Mouse (Mus musculus) lung, embryonic 14.5 days (tissue): ENCODE measurements around the gene Vasn. TPM values are rescaled to one million over a fixed set of nuclear protein-coding genes. Genes with fewer than 3 reads are reported as not detected.

ENCODE experiments used
- ATAC-seq: fragments of 200-750 bp; cut with Nextera tagmentation; 2 replicates; pipeline ENCODE4 v1.8.0; 2017; ENCODE audit warnings: mild to moderate bottlenecking, moderate TSS enrichment, moderate library complexity; ENCODE audit not compliant: insufficient read depth
- DNase-seq: peaks from one replicate; pipeline ENCODE4 v3.0.0-alpha.2; 2015
- H3K27ac ChIP-seq: fragments of 300-500 bp; sonication (generic); 2 replicates; pipeline ENCODE4 v1.5.1; 2014; ENCODE audit warnings: low read depth, mild to moderate bottlenecking, moderate library complexity
- H3K27me3 ChIP-seq: fragments of 300-500 bp; sonication (generic); 2 replicates; pipeline ENCODE4 v1.6.1; 2014; ENCODE audit warnings: low read length, control low read depth; ENCODE audit not compliant: insufficient read depth
- H3K36me3 ChIP-seq: fragments of 300-500 bp; sonication (generic); 2 replicates; pipeline ENCODE4 v1.6.1; 2014; ENCODE audit warnings: control low read depth; ENCODE audit not compliant: insufficient read depth
- H3K4me1 ChIP-seq: fragments of 300-500 bp; sonication (generic); 2 replicates; pipeline ENCODE4 v1.6.1; 2014; ENCODE audit warnings: antibody characterized with exemption, control low read depth; ENCODE audit not compliant: insufficient read depth
- H3K4me2 ChIP-seq: fragments of 300-500 bp; sonication (generic); 2 replicates; pipeline ENCODE4 v1.6.1; 2014; ENCODE audit warnings: mild to moderate bottlenecking
- H3K4me3 ChIP-seq: fragments of 300-500 bp; sonication (generic); 2 replicates; pipeline ENCODE4 v1.5.1; 2014; ENCODE audit warnings: low read depth, low read length
- H3K9ac ChIP-seq: fragments of 300-500 bp; sonication (generic); 2 replicates; pipeline ENCODE4 v1.6.1; 2014
- H3K9me3 ChIP-seq: fragments of 300-500 bp; sonication (generic); 2 replicates; pipeline ENCODE4 v1.6.1; 2016; ENCODE audit warnings: low read depth, low read length, control low read depth
- CTCF ChIP-seq: IDR thresholded peaks from 2 replicates; pipeline ENCODE4 v1.5.1; 2016; ENCODE audit warnings: antibody characterized with exemption, low read depth
- WGBS: fragments of 180-500 bp; shearing (Covaris S2); extraction: QIAGEN DNeasy Blood & Tissue Kit; methylation state at CpG from one replicate; pipeline ENCODE4 v1.1.7; 2014; 5-methylcytosine and 5-hydroxymethylcytosine counted together
- polyA plus RNA-seq: library from polyadenylated mRNA; unstranded; fragments of >200 nt; fragmentation: Nextera tagmentation; extraction: Ambion mirVana; gene quantifications from 2 replicates; pipeline ENCODE4 v1.2.1, GENCODE M21; 2014

Vasn gene
- polyA plus RNA-seq, 1 experiment from 2014 or later = 23.5 TPM

- TF ChIP-seq CTCF = peak; percentile 39; the same call in 1 of the 2 replicates
- H3K4me2 ChIP-seq = no peak overlapping the region
- no peaks in the 10 kb centered on the region for H3K27me3 ChIP-seq
- peaks cover 31% of the 10 kb centered on the region for H3K36me3 ChIP-seq
- peaks cover 24% of the 10 kb centered on the region for H3K4me1 ChIP-seq
- H3K9me3 ChIP-seq = no peaks in the 10 kb centered on the region
- peak overlapping the region; percentile 7; the same call in 1 of the 2 replicates for H3K9ac ChIP-seq
- DNase-seq (peak; percentile 44), ATAC-seq (0 out of 2 replicates have a peak, but pooled peaks have one; percentile 16)
- 22% methylated on average over 11 of the region's 11 CpGs for WGBS
- peak overlapping the region; percentile 66 for H3K27ac ChIP-seq
- H3K4me3 ChIP-seq = no peak overlapping the region
Measured at GRCm38 (mm10) chr16:4655764-4656570, 16.2 kb downstream of the Vasn start.

DNA sequence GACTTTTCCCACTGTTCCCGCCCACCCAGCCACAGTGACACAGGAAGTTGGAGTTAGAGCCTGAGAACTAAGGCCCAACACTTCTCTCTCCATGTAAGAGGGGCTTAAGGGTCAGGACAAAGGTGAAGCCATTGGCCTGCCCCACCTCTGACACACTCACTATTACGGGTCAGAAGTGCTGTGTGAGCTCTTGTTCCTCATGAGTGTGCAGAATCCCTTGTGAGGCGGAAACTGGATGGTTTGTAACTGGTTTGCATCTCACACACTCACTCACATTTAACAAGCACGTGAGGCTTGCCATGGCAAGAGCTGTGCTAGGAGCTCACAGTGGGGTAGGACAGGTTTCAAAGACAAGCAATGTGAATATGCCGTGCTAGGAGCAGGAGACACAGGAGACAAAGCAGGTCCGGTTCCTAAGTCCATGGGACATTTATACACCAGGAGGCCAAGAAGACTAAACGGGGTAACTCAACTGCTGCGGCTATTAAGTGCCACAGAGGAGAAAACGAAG is 16.9 kb downstream of the Vasn start:
- Histone ChIP-seq H3K27me3 (no peaks in the 10 kb centered on the region), H3K4me1 (peaks cover 24% of the 10 kb centered on the region)
- no peak for ATAC-seq

GRCm38 (mm10) chr16:4658781-4659245 is 19.1 kb downstream of the Vasn start:
- H3K36me3 ChIP-seq = peaks cover 10% of the 10 kb centered on the region; the same call in 1 of the 2 replicates
- peak; percentile 76 for DNase-seq
- H3K9me3 ChIP-seq = no peaks in the 10 kb centered on the region
- 16% methylated on average over 11 of the region's 11 CpGs for WGBS
- peak overlapping the region; percentile 73 for H3K27ac ChIP-seq
- H3K4me3 ChIP-seq = no peak overlapping the region
- peak overlapping the region; percentile 34; the same call in 1 of the 2 replicates for H3K4me2 ChIP-seq
- H3K9ac ChIP-seq = 0 out of 2 replicates have a peak overlapping the region, but pooled peaks have one; percentile 13
- peaks cover 24% of the 10 kb centered on the region for H3K4me1 ChIP-seq
- H3K27me3 ChIP-seq = no peaks in the 10 kb centered on the region
- peak; percentile 75 for ATAC-seq
- no peak for TF ChIP-seq CTCF

More for the DNA sequence above, 16.9 kb downstream of the Vasn start:
- Histone ChIP-seq H3K36me3 (peaks cover 28% of the 10 kb centered on the region), H3K9ac (no peak overlapping the region), H3K27ac (peak overlapping the region; percentile 66), H3K9me3 (no peaks in the 10 kb centered on the region), H3K4me3 (no peak overlapping the region), H3K4me2 (no peak overlapping the region)
- WGBS = 52% methylated on average over 9 of the region's 9 CpGs
- TF ChIP-seq CTCF = no peak
- no peak for DNase-seq

DNA sequence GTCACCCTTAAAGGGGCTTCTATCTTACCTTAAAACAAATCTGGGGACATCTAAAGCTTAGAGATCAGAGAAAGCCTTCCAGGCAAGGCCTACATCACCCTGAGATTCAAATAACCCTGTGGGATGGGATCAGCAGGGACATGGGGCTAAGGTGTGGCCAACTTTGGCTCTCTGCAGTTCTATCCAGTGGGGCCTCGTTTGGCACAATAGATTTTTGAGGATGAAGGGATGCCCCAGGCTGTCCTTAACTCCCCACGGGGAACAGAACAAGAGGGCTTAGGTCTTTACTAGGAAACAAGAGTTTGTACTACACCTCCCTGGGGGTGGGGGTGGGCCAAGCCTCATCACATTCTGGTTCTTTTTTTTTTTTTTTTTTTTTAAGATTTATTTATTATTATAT is 19.6 kb downstream of the Vasn start:
- no peak for ATAC-seq
- Histone ChIP-seq H3K4me3 (no peak overlapping the region), H3K4me2 (peak overlapping the region; percentile 34; the same call in 1 of the 2 replicates), H3K9ac (no peak overlapping the region), H3K9me3 (no peaks in the 10 kb centered on the region), H3K36me3 (peaks cover 11% of the 10 kb centered on the region; the same call in 1 of the 2 replicates), H3K27me3 (no peaks in the 10 kb centered on the region), H3K4me1 (peaks cover 24% of the 10 kb centered on the region), H3K27ac (peak overlapping the region; percentile 73)
- no peak for DNase-seq
- no peak for TF ChIP-seq CTCF
- 15% methylated on average over 2 of the region's 2 CpGs for WGBS

DNA sequence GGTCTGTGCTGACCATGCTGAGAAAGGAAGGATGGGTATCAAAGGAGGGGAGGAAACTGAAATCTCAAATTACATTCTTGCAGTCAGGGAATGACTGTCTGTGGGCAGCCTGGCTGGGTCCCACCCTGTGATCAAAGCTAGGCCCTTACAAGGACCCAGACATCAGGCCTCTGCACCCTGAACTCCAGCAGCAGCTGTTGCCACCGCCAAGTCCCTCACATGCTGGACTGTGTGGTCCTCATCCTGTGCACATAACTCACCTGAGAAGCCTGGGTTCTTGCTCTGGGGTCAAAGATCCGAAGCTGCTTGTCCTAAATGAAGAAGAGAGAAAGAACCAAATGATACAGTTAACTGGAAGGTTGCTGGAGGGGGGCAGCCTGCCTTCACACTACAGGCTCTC is 21.9 kb downstream of the Vasn start:
- H3K27me3 ChIP-seq = no peaks in the 10 kb centered on the region
- no peak overlapping the region for H3K4me3 ChIP-seq
- no peak overlapping the region for H3K27ac ChIP-seq
- peaks cover 17% of the 10 kb centered on the region; the same call in 1 of the 2 replicates for H3K36me3 ChIP-seq
- no peaks in the 10 kb centered on the region for H3K9me3 ChIP-seq
- no peak for DNase-seq
- no peak for ATAC-seq
- H3K4me1 ChIP-seq = peaks cover 9% of the 10 kb centered on the region
- H3K9ac ChIP-seq = no peak overlapping the region
- no peak overlapping the region for H3K4me2 ChIP-seq
- no peak for TF ChIP-seq CTCF
- 67% methylated on average over 2 of the region's 2 CpGs for WGBS

GRCm38 (mm10) chr16:4663806-4664205 is 24.1 kb downstream of the Vasn start:
- TF ChIP-seq CTCF = no peak
- H3K27ac ChIP-seq = no peak overlapping the region
- peaks cover 6% of the 10 kb centered on the region for H3K4me1 ChIP-seq
- H3K9ac ChIP-seq = no peak overlapping the region
- H3K36me3 ChIP-seq = peaks cover 31% of the 10 kb centered on the region; the same call in 1 of the 2 replicates
- ATAC-seq (no peak), DNase-seq (no peak)
- 84% methylated on average over 2 of the region's 2 CpGs for WGBS
- H3K4me2 ChIP-seq = no peak overlapping the region
- H3K27me3 ChIP-seq = no peaks in the 10 kb centered on the region
- no peak overlapping the region for H3K4me3 ChIP-seq
- H3K9me3 ChIP-seq = no peaks in the 10 kb centered on the region

DNA sequence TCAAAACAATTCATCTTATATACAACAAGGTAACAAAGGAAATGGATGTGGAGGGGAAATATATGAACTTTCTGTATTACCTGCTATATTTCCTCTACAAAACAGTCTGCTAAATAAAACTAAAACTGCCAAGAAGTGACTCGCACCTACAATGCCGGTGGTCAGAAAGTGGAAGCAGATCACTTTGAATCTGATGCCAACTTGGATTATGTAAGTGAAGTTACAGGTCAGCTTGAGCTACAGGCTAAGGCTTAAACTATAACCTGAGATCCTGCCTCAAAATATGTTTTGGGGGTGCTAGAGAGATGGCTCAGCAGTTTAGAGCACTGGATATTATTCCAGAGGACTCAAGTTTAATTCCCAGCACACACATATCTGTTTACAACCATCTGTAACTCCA is 26.0 kb downstream of the Vasn start:
- H3K4me3 ChIP-seq = no peak overlapping the region
- TF ChIP-seq CTCF = no peak
- no peaks in the 10 kb centered on the region for H3K9me3 ChIP-seq
- no peak overlapping the region for H3K9ac ChIP-seq
- no peak overlapping the region for H3K27ac ChIP-seq
- WGBS = 89% methylated on average over 2 of the region's 2 CpGs
- no peak for ATAC-seq
- peaks cover 35% of the 10 kb centered on the region; the same call in 1 of the 2 replicates for H3K36me3 ChIP-seq
- DNase-seq = no peak
- no peaks in the 10 kb centered on the region for H3K4me1 ChIP-seq
- H3K4me2 ChIP-seq = no peak overlapping the region
- H3K27me3 ChIP-seq = no peaks in the 10 kb centered on the region
